Comparison of ENCODE assay signal across 25 mouse cellular contexts in genomic region chrX:142983638-142984037, GRCm38 (mm10).
"Had no signal": no experiment of that assay in that cellular context is flagged by ENCODE, and none has a peak within 500 bp of the region (broad histone marks: within the 10 kb centered on the region; RNA-seq: fewer than 3 reads in every experiment).

No protein-coding gene starts in this region.

- DNase-seq: forebrain, postnatal 0 days; gastrocnemius, postnatal 14 days; gastrocnemius, postnatal 36 days; heart, adult 11 months; heart, adult 2 months; heart, postnatal 14 days; heart, postnatal 36 days; kidney, adult 11 months; kidney, adult 9 months; kidney, postnatal 10 days; kidney, postnatal 36 days; layer of hippocampus, adult 9-11 months; layer of hippocampus, postnatal 36 days; left cerebral cortex, postnatal 4 days; lung, adult 18-20 months had no signal

- H3K27ac ChIP-seq: heart, adult 2 months; heart, embryonic 13.5 days; heart, embryonic 15.5 days; hindbrain, embryonic 13.5 days; hindbrain, embryonic 15.5 days; hindbrain, postnatal 0 days; limb, embryonic 13.5 days; limb, embryonic 15.5 days; liver, embryonic 14.5 days had no signal

- ATAC-seq: forebrain, postnatal 0 days; hindbrain, postnatal 0 days; intestine, embryonic 16.5 days had no signal

- H3K9me3 ChIP-seq: heart, embryonic 13.5 days; heart, embryonic 15.5 days; hindbrain, embryonic 13.5 days; hindbrain, embryonic 15.5 days; limb, embryonic 13.5 days; limb, embryonic 15.5 days had no signal

- H3K4me2 ChIP-seq: heart, embryonic 11.5 days; heart, embryonic 13.5 days; heart, embryonic 15.5 days; hindbrain, embryonic 13.5 days; hindbrain, embryonic 15.5 days; limb, embryonic 13.5 days; limb, embryonic 15.5 days had no signal

- H3K9ac ChIP-seq: forebrain, postnatal 0 days; heart, embryonic 13.5 days; heart, embryonic 15.5 days; hindbrain, embryonic 13.5 days; hindbrain, embryonic 15.5 days; limb, embryonic 13.5 days; limb, embryonic 15.5 days; liver, embryonic 14.5 days had no signal

- H3K36me3 ChIP-seq: heart, embryonic 13.5 days; heart, embryonic 15.5 days; hindbrain, embryonic 13.5 days; hindbrain, embryonic 15.5 days; limb, embryonic 13.5 days; limb, embryonic 15.5 days had no signal

- H3K4me1 ChIP-seq: heart, embryonic 13.5 days; heart, embryonic 15.5 days; hindbrain, embryonic 13.5 days; hindbrain, embryonic 15.5 days; limb, embryonic 13.5 days; limb, embryonic 15.5 days had no signal

- H3K4me3 ChIP-seq: heart, adult 2 months; heart, embryonic 13.5 days; heart, embryonic 15.5 days; hindbrain, embryonic 13.5 days; hindbrain, embryonic 15.5 days; limb, embryonic 13.5 days; limb, embryonic 15.5 days had no signal

- H3K27me3 ChIP-seq: heart, embryonic 13.5 days; heart, embryonic 15.5 days had no signal
